Mouse (Mus musculus) thymus, postnatal 25 days (tissue): ENCODE data around the gene Clec2i.
A peak's percentile ranks its signal among the peaks of the same experiment; 100 is the strongest.
"Not testable (repeated sequence)": the region's sequence is repeated elsewhere in the genome, so short reads cannot be mapped to it uniquely, and the experiment has no call there.

Experiments
- DNase-seq: peaks from one replicate; pipeline ENCODE4 v3.0.0; 2022

Gene Clec2i

DNA sequence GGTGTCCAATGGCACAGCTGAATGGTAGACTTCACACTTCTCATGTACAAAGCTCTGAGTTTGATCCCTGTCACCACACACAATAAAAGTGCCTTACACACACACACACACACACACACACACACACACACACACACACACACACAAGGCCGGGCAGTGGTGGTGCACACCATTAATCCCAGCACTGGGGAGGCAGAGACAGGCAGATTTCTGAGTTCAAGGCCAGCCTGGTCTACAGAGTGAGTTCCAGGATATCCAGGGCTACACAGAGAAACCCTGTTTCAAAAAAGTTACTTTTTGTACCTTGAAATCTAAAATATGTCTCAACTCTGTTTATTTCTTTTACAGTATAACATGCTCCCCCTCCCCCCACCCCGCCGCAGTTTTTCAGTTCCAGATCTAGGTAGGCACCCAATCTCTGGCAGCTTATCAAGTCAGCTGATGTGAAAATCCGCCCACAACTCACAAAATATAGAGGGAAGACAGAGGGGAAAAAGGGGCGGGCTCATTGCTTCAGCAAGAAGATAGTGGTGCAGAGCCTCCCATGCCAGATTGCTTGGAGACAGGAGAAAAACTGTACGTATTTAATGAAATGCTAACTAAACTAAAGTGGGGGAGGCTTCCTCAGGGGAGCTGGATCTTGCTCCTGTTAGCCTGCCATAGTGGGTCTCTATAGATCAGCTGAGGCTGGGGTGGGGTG, at the start of gene Clec2i:
Clec2i (plus strand) TSS at position 498 of the 700 bp plus-strand sequence.
- DNase-seq, result peak; percentile 79

- peak; percentile 90 for DNase-seq
These were observed 48.8 kb upstream of the Clec2i start for GRCm38 (mm10) chr6:128838342-128839265.

DNA sequence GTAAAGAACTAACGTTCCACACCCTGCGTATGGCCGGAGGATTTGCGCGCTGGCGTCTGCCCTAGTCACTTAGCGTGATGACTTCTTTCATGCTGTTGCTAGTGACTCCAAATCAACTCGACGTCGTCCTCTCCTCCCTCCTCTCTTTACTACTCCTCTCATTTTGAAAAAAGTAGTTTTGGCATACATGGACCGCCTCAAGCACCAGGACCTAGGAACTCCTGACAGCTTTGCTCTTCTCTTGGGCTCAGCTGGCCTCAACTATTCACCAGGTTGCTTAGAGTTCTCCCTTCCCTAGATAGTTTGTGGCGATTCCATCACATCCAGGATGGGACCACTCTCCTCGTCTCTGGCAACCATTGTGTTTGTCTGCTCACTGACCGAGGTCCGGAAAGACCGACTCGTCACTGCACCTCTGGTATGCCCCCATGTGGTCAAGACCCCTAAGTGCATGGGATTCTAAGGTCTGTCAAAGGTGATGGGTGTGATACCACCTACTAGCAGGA, 48.1 kb upstream of the Clec2i start:
- peak; percentile 94 for DNase-seq

DNA sequence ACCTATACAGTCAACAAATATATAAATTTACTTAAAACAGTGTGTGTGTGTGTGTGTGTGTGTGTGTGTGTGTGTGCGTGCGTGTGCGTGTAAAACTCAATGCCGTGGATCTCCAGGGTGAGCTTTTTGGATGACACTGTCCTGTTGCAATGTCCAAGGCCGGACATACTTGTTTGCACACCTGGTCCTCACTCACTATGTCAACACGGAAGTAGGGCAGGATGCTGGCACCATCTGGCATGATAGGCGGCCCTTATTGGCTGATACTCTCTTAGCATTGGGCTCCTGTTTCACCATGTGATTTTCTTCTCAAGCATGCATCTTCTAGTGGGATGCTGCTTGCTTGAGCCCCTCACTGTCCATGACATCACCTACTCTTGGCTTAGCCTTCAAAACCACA, 47.5 kb upstream of the Clec2i start:
- no peak for DNase-seq

DNA sequence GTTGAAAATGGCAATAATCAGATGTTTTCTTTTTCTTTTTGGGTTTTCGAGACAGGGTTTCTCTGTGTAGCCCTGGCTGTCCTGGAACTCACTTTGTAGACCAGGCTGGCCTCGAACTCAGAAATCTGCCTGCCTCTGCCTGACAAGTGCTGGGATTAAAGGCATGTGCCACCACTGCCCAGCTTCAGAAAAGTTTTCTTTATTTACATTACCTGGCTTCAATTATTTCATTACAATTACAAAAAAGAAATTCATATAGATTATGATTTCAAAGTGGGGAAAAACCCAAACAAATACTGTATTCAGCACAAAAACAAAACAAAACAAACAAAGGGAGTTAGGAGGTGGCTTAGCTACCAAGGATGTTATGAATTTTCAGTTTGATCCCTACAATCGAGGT, 46.7 kb upstream of the Clec2i start:
- not testable (repeated sequence) for DNase-seq

GRCm38 (mm10) chr6:128841327-128842089, 45.9 kb upstream of the Clec2i start:
- DNase-seq, result no peak

DNA sequence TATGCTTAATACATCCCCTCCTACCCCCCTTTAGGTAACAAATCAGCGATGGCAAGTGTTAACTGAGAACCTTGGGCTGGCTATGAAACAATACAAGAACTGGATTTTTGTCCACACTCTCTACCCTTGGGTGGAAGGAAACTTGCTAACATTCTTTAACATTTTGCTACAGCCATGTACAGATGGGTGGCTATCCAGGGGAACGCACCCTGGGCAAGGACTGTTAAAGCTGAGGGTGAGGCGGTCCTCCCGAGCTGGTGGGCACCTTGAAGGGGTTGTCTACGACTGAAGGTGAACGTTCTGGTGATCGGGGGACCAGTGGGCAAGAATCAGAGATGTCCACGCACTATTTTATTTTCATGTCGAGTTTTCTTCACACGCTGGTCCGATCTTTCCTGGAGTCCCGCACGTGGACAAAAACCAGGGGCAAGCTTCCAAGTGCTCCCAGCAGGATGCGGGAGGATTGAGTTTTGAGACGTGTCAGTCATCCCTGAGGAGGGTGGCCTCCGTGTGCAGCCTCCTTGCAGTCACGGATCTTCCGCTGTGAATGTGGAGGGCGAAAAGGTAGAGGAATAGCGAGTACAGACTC, 44.9 kb upstream of the Clec2i start:
- DNase-seq, result no peak

GRCm38 (mm10) chr6:128842945-128843478, 44.4 kb upstream of the Clec2i start:
- peak; percentile 88 for DNase-seq

DNA sequence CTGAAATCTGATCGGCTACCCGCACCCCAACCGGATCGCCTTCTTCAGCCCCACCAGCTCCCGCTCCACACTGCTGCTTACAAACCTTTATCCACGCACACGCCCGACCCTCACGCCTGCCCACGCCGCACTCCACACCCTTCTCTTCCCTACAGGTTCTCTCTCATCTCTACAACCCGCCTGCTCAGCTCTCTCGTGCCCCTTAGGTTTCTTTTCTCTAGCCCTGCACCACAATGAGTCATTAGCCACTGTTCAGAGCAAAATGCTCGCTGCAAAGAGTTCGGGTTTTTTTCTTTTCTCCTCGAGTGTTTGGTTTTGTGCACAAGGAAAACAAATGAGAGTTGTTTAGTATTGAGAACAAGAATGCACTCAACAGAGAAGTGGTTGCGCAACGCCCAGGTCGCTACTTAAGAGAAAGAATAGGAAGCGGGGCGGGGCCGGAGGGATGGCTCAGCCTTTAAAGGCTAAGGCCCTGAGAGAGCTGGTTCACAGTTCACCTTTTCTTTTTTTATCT, 43.9 kb upstream of the Clec2i start:
- peak; percentile 59 for DNase-seq

- DNase-seq, result peak; percentile 41
These were observed 43.3 kb upstream of the Clec2i start for GRCm38 (mm10) chr6:128844131-128844530.

GRCm38 (mm10) chr6:128844586-128845080, 42.8 kb upstream of the Clec2i start:
- no peak for DNase-seq

GRCm38 (mm10) chr6:128845319-128845979, 41.9 kb upstream of the Clec2i start:
- peak; percentile 89 for DNase-seq

DNA sequence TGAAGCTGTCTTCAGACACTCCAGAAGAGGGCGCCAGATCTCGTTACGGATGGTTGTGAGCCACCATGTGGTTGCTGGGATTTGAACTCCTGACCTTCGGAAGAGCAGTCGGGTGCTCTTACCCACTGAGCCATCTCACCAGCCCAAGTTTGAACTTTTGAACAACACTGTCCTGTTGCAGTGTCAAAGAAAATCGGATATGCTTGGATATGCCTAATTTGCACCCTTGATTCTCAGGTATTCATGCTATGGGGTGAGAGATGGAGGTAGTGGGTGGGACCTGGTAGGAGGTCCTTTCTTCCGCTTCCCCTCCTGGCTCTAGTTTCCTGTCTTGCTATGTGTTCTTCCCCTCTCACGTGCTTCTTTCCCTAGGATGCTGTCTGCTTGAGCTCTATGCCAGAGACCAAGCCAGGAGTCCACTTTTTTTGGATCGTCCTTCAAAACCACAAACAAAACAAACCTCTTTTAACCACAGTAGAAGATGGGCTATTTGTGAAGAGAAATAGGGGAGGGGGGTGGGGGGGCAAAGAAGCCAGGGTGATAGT, 41.3 kb upstream of the Clec2i start:
- no peak for DNase-seq

GRCm38 (mm10) chr6:128847401-128847800, 40.0 kb upstream of the Clec2i start:
- no peak for DNase-seq

DNA sequence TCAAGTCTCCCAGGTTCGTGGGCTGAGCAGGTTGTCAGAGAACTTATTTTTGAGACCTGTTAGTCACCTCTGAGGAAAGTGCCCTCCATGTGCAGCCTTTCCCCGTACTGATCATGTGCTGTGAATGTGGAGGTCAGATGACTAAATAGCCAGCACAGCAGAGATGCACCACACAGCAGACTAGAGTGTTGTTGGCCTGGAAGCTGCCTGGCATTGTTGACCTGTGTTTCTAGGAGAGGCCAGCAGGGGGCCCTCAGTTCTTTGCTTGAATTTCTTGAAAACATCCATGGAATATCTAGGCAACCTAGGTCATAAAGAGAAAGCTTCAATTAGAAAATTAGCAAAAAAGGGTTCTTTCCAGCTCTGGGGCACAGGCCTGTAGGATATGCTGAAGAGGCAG, 37.5 kb upstream of the Clec2i start:
- DNase-seq, result peak; percentile 45

DNA sequence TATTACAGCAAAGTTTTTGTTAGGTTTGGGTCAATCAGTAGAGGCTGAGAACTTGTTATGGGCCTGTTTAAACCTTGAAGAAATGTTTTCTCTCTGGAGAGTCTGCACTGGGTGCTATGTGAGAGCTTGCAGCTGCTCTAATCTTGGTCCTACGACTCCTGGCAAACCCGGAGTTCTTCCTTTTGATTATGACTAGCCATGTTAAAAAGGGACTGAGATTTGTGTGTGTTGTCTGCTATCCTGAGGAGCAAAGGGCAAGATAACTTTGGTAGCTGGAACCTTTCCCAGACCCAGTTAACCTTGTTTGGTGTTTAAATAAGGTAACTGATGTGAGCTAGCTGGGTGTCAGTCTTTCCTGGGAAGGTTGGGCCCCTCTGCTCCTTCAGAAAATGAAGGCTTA, 36.7 kb upstream of the Clec2i start:
- DNase-seq, result no peak

DNA sequence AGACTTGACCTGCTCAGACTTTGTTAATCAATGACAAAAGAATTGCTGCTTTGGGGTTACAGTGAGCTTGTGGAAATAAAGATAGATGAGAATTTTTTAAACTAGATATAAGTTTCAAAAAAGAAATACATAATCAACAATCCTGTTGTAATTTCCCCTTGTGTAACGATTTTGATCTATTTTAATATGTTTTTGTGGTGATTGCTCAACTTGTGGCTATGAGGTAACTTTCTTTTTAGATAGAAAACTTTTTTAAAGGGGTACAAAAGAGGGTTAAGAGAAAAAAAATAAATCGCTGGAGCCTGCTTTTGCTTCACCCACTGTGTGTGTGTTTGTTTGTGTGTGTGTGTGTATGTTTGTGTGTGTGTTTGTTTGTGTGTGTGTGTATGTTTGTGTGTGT, 36.2 kb upstream of the Clec2i start:
- DNase-seq, result no peak

DNA sequence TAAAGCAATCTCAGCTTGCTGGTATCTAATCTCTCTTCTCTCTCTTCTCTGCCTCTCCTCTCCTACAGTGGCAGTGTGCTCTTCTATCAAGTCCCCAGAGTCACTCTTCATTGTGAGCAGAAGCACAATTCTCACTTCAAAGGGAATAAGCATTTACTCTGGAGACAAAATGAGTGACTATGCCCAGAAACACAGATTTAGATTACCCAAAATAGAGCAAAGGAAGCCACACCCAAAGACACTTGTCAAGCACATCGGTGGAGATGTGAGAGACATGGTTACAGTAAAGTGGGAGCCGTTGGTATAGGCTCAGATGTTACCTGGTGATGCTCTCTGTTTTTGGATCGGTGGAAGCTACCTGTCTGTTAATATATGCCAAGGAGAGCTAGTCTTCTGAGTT, 34.6 kb upstream of the Clec2i start:
- no peak for DNase-seq

DNA sequence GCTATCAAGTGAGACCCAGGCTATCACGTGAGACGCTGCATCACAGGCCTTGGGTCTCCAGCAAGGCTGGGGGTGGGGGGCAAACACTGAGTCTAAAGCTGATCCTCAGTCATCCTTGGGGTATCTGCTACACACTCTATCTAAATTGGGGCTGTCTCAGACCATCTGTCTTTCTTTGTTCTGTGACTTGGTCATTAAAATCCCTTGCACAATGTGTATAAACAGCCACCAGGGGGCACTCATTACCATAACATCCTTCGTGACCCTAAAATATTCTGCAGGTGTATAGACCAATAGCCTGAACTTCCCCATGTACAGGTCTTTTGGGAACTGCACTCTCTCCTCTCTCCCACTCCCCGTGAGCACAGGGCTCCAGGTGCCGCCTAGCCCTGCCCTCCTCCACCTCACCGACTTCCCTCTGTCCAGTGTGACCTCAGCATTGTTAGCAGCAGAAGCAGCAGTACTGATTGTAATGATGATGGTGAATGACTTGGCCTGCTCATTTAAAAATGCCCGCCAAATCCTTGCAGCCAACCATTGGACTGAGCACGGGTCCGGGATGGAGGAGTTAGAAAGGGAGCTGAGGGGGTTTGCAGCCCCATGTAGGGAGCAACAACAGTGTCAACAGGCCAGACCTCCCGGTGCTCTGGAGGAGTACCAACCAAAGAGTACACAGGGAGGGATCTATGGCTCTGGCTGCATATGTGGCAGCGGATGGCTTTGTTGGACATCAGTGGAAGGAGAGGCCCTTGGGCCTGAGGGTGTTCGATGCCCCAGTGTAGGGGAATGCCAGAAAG, 33.2 kb upstream of the Clec2i start:
- peak; percentile 84 for DNase-seq

GRCm38 (mm10) chr6:128854895-128855294, 32.5 kb upstream of the Clec2i start:
- no peak for DNase-seq
